In genomic region chr1:157086097-157086994, GRCm38 (mm10) we compare ENCODE assay signal across 8 mouse cellular contexts. TPM values are rescaled to one million over a fixed set of nuclear protein-coding genes. Genes with fewer than 3 reads are reported as not detected.
DNase-seq lines count a peak whose midpoint lies in the region; TF ChIP-seq lines count a peak whose summit lies in the region.

No protein-coding gene starts in this region.

- TF ChIP-seq CTCF in gastrocnemius, adult 2 months (IDR thresholded peaks at IDR 0.05): peak; percentile 82

- peak; percentile 29 for DNase-seq in ovary, adult 18-20 months (ENCODE audit: low spot score)
- DNase-seq in ovary, postnatal 10 days (ENCODE audit: low spot score): no peak
- DNase-seq in cerebellum, postnatal 14 days: peak; percentile 76 to 86
- peak; percentile 63 for DNase-seq in gastrocnemius, adult 2 months
- peak; percentile 72 for DNase-seq in hindlimb bud, embryonic 11.5 days (ENCODE audit: extremely low spot score, low read depth, low spot score)
- peak; percentile 52 to 60 for DNase-seq in left cerebral cortex, postnatal 25 days (ENCODE audit: low spot score in 2 of 2)
- peak; percentile 76 for DNase-seq in right cerebral cortex, postnatal 14 days

- intact Hi-C loops in gastrocnemius, adult 2 months (cut with DNase I): loop anchor here (5.0 to 10.0 kb wide), 2 partner anchors 371 to 448 kb away; partner anchors contain the start of gene Cryzl2
- intact Hi-C loops in left cerebral cortex, postnatal 25 days (cut with DNase I): loop anchor here (10.0 kb wide), 1 partner anchor 368 kb away; the partner anchor contains the start of gene Cryzl2

- peak overlapping the region; percentile 66 for H3K4me3 ChIP-seq in gastrocnemius, adult 2 months
- H3K4me3 ChIP-seq in megakaryocyte, embryonic 14.5 days (replicated peaks): peak overlapping the region; percentile 83

- peaks cover 45% of the 10 kb centered on the region for H3K4me1 ChIP-seq in megakaryocyte, embryonic 14.5 days

- H3K27me3 ChIP-seq in megakaryocyte, embryonic 14.5 days (replicated peaks): peaks cover 3% of the 10 kb centered on the region

- no peaks in the 10 kb centered on the region for H3K9me3 ChIP-seq in megakaryocyte, embryonic 14.5 days

- H3K36me3 ChIP-seq in megakaryocyte, embryonic 14.5 days (replicated peaks; ENCODE audit: low read length): no peaks in the 10 kb centered on the region

- H3K27ac ChIP-seq in gastrocnemius, adult 2 months: peak overlapping the region; percentile 43; the same call in 1 of the 2 replicates

RNA-seq across cellular contexts. Expression of gene Tex35, which starts 22.1 kb away (rescaled TPM):
- total RNA-seq in gastrocnemius, adult 2 months (2021): not detected
- not detected for total RNA-seq in left cerebral cortex, postnatal 25 days (2021)
- not detected in 2 replicates for polyA plus RNA-seq in megakaryocyte, embryonic 14.5 days (2012; ENCODE audit: insufficient read depth, low replicate concordance)
